Mouse (Mus musculus): Measurements from ENCODE around the gene Mrps35.

- TF ChIP-seq MAFK (IDR thresholded peaks at IDR 0.05; ENCODE audit: insufficient read depth, low read depth, low read length) (no peak), ZNF384 (IDR thresholded peaks at IDR 0.05; ENCODE audit: low read depth, low read length) (no peak), ZC3H11A (IDR thresholded peaks at IDR 0.05; ENCODE audit: borderline replicate concordance, low read depth, low read length) (no peak), CHD2 (IDR thresholded peaks at IDR 0.05; ENCODE audit: low read depth, low read length) (no peak)
Measured at GRCm38 (mm10) chr6:146997006-146997405, 45.6 kb upstream of the Mrps35 start.

All from ES-E14 (cell line).